Mouse (Mus musculus): Measurements from ENCODE around the gene Nme3. TPM values are rescaled to one million over a fixed set of nuclear protein-coding genes. Genes with fewer than 3 reads are reported as not detected.

The Nme3 gene
- total and polyA plus RNA-seq, 2 experiments from 2014 or later, result 74.7 to 75.7 TPM

DNA sequence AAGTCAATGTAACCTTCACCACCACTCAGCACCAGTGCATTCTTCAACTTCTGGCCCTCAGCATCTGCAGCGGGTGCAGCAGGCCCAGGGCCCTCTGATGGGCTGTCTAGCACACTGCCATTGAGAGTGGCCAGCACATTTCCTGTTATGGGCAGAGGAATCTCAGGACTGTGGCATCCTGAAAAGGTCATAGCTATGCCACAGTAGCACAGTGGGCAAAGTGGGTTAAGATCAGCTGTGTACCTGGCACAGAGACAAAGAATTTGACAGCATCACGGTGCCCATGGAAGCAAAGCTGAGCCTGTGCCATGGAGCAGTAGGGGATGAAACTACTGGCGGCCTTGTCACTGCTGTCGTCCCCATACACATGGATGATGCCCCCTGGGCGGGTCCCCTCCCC lies 2.9 kb downstream of the Nme3 start:
- Histone ChIP-seq H3K27me3 (ENCODE audit: insufficient read depth, low read length) (no peaks in the 10 kb centered on the region), H3K9me3 (ENCODE audit: low read length) (no peaks in the 10 kb centered on the region), H3K27ac (ENCODE audit: low read depth, low read length) (no peak overlapping the region), H3K4me3 (ENCODE audit: low read depth, low read length) (no peak overlapping the region), H3K36me3 (ENCODE audit: insufficient read depth) (peaks cover 67% of the 10 kb centered on the region), H3K9ac (no peak overlapping the region), H3K4me2 (ENCODE audit: low read depth) (no peak overlapping the region), H3K4me1 (ENCODE audit: insufficient read depth) (peaks cover 13% of the 10 kb centered on the region)
- ATAC-seq, result no peak
- no peak for TF ChIP-seq CTCF (IDR thresholded peaks at IDR 0.05; ENCODE audit: low read depth)
- 75% methylated on average over 5 of the region's 5 CpGs for WGBS
- no peak for DNase-seq

DNA sequence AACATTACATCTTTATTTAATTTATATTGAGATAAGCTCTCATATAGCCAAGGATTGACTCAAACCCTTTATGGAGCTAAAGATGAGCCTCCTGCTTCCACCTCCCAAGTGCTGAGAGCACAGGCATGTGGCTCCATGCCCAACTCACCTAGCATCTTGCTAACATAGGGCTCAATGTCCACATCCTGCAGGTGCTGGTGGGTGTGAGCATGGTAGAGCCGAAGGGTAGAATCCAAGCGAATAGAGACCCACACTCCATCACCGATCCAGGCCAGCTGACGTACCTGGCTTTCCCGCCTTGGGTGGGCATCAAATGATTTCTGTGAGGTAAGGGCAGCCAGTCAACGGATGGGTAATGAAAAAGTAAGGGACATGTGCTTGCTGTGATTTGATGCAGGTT lies 3.7 kb downstream of the Nme3 start:
- WGBS, result 96% methylated on average over 6 of the region's 6 CpGs
- Histone ChIP-seq H3K9me3 (ENCODE audit: low read length) (no peaks in the 10 kb centered on the region), H3K4me3 (ENCODE audit: low read depth, low read length) (no peak overlapping the region), H3K4me2 (ENCODE audit: low read depth) (no peak overlapping the region), H3K36me3 (ENCODE audit: insufficient read depth) (peaks cover 76% of the 10 kb centered on the region), H3K4me1 (ENCODE audit: insufficient read depth) (peaks cover 11% of the 10 kb centered on the region), H3K27ac (ENCODE audit: low read depth, low read length) (no peak overlapping the region), H3K27me3 (ENCODE audit: insufficient read depth, low read length) (no peaks in the 10 kb centered on the region), H3K9ac (no peak overlapping the region)
- no peak for TF ChIP-seq CTCF (IDR thresholded peaks at IDR 0.05; ENCODE audit: low read depth)
- ATAC-seq (no peak), DNase-seq (no peak)

DNA sequence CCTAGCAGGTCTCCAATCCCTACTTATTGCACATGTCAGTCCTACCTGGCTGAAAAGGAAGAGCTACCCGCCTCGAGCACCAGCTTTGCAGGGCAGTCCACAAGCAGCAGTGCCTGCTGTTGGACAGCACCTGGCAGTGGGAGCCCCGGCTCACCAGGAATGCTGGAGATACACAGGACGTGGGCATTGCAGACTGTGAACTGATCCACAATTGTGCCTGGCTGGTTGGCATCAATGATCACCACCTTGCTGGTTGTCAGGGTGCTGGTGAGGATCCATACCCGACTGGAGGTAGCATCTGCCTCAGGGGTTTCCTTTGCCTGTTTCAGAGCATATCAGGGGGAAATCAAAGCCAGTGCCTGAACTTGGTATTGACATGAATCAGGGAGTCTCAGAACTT lies 5.8 kb downstream of the Nme3 start:
- Histone ChIP-seq H3K36me3 (ENCODE audit: insufficient read depth) (peaks cover 97% of the 10 kb centered on the region), H3K27me3 (ENCODE audit: insufficient read depth, low read length) (no peaks in the 10 kb centered on the region), H3K27ac (ENCODE audit: low read depth, low read length) (no peak overlapping the region), H3K4me3 (ENCODE audit: low read depth, low read length) (no peak overlapping the region), H3K9me3 (ENCODE audit: low read length) (no peaks in the 10 kb centered on the region), H3K4me1 (ENCODE audit: insufficient read depth) (peaks cover 2% of the 10 kb centered on the region; the same call in 1 of the 2 replicates), H3K9ac (no peak overlapping the region), H3K4me2 (ENCODE audit: low read depth) (no peak overlapping the region)
- no peak for ATAC-seq
- DNase-seq, result no peak
- no peak for TF ChIP-seq CTCF (IDR thresholded peaks at IDR 0.05; ENCODE audit: low read depth)
- WGBS, result 92% methylated on average over 5 of the region's 5 CpGs

DNA sequence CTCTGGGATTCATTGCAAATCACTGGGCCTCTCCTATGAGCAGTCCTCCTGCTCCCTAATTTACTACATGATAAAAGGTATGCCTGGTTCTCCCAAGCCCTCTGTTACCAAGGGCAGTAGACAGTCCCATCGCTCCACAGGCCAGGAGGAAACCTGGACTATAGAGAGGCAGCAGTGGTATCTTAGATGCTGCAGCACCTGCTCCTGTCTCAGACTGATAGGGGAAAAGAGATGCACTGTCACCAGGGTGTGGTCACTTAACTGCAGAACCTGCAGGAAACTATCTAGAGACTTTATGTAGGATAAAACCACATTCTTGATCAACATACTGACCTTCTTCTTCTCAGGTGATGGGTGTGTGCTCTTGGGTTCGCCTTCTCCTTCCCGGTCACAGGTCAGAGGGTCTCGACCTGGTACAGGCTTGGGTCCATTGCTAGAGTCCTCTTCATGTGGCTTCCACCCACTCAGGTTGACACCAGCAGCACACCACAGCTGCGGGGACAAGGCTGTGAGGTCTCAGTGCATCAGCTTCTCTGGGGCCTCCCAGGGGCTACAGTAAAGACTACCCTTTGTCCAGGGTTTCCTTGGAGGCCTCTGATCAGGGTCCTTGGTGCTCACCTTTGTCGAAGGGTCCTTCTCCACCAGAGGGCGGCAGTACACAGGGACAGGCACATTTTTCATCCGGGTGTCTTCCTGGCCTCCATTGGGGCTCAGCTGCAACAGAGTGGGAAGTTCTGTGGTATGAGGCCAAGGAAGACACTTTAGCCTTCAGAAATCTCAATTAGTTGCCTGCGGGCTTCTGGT lies 6.6 kb downstream of the Nme3 start:
- WGBS, result 70% methylated on average over 9 of the region's 9 CpGs

DNA sequence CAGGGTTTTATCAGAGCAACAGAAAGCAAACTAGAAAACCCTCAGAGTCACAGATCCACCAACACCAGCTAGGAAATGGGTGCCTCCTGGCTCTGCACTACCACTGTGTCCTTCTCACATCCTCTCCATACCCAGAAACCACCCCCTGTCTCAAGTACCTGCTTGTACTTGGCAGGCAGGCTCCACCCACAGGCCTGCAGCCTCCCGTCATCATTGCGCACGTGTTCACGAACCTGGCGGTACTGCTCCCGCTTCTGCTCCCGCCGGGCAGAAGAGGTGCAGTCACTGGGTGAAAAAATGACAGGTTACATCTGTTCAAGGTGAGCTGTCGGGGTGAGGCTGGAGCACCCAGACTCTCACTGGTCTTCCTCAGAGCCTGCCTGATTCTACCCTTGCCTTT lies 7.5 kb downstream of the Nme3 start:
- Histone ChIP-seq H3K4me3 (ENCODE audit: low read depth, low read length) (no peak overlapping the region), H3K9me3 (ENCODE audit: low read length) (no peaks in the 10 kb centered on the region), H3K36me3 (ENCODE audit: insufficient read depth) (peaks cover 100% of the 10 kb centered on the region), H3K4me2 (ENCODE audit: low read depth) (no peak overlapping the region), H3K27ac (ENCODE audit: low read depth, low read length) (no peak overlapping the region), H3K9ac (no peak overlapping the region), H3K27me3 (ENCODE audit: insufficient read depth, low read length) (no peaks in the 10 kb centered on the region), H3K4me1 (ENCODE audit: insufficient read depth) (no peaks in the 10 kb centered on the region)
- no peak for DNase-seq
- 90% methylated on average over 9 of the region's 9 CpGs for WGBS
- no peak for ATAC-seq
- TF ChIP-seq CTCF (IDR thresholded peaks at IDR 0.05; ENCODE audit: low read depth), result no peak

More for the DNA sequence above, 6.6 kb downstream of the Nme3 start:
- H3K4me2 ChIP-seq (ENCODE audit: low read depth), result no peak overlapping the region
- TF ChIP-seq CTCF (IDR thresholded peaks at IDR 0.05; ENCODE audit: low read depth), result peak; percentile 49
- no peak overlapping the region for H3K4me3 ChIP-seq (ENCODE audit: low read depth, low read length)
- DNase-seq, result no peak
- H3K36me3 ChIP-seq (ENCODE audit: insufficient read depth), result peaks cover 100% of the 10 kb centered on the region
- no peak for ATAC-seq
- H3K9ac ChIP-seq, result no peak overlapping the region
- no peaks in the 10 kb centered on the region for H3K27me3 ChIP-seq (ENCODE audit: insufficient read depth, low read length)
- no peak overlapping the region for H3K27ac ChIP-seq (ENCODE audit: low read depth, low read length)
- no peaks in the 10 kb centered on the region for H3K9me3 ChIP-seq (ENCODE audit: low read length)
- H3K4me1 ChIP-seq (ENCODE audit: insufficient read depth), result no peaks in the 10 kb centered on the region

DNA sequence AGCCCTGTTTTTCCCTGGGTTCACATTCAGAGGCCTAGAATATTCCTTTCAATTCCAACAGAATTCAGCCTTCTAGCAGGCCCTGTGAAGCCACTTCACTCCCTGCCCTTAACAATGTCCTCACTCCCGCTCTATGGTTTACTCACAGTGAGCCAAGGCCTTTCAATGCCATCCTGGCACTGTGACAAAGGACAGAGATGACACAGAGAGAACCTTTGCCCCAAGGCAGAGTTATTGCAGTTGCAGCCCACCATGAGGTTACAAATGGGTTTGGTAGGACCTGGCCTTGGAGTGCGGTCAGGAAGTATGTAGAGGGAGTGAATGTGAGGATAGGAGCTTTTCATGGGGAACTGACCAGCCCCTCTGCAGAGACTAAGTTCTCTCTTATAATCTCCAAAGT lies 11.3 kb downstream of the Nme3 start:
- no peak overlapping the region for H3K4me2 ChIP-seq (ENCODE audit: low read depth)
- no peaks in the 10 kb centered on the region for H3K27me3 ChIP-seq (ENCODE audit: insufficient read depth, low read length)
- no peak overlapping the region for H3K4me3 ChIP-seq (ENCODE audit: low read depth, low read length)
- no peak overlapping the region for H3K9ac ChIP-seq
- 91% methylated on average over 2 of the region's 2 CpGs for WGBS
- DNase-seq (no peak), ATAC-seq (no peak)
- H3K9me3 ChIP-seq (ENCODE audit: low read length), result no peaks in the 10 kb centered on the region
- no peaks in the 10 kb centered on the region for H3K4me1 ChIP-seq (ENCODE audit: insufficient read depth)
- no peak overlapping the region for H3K27ac ChIP-seq (ENCODE audit: low read depth, low read length)
- TF ChIP-seq CTCF (IDR thresholded peaks at IDR 0.05; ENCODE audit: low read depth), result no peak
- H3K36me3 ChIP-seq (ENCODE audit: insufficient read depth), result peaks cover 99% of the 10 kb centered on the region

DNA sequence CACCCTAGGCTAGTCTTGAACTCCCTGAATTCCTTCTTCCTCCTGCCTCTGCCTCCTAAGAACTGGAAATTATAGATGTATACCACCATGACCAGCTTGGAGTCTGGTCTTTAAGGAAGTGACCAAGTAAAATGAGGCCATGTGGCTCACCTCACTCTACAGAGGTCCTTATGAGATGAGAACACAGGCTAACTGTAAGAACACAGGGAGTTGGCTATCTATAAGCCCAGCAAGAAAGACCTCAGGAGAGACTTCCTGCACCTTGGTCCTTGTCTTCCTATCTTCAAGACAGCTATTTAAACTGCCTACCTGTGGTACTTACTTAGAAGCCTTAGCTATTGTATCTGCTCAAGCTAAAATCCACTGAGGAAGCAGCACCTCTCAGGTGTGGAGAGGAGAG lies 17.7 kb downstream of the Nme3 start:
- Histone ChIP-seq H3K9me3 (ENCODE audit: low read length) (no peaks in the 10 kb centered on the region), H3K27me3 (ENCODE audit: insufficient read depth, low read length) (no peaks in the 10 kb centered on the region), H3K9ac (no peak overlapping the region), H3K4me1 (ENCODE audit: insufficient read depth) (no peaks in the 10 kb centered on the region), H3K4me2 (ENCODE audit: low read depth) (no peak overlapping the region), H3K36me3 (ENCODE audit: insufficient read depth) (peaks cover 93% of the 10 kb centered on the region), H3K27ac (ENCODE audit: low read depth, low read length) (no peak overlapping the region), H3K4me3 (ENCODE audit: low read depth, low read length) (no peak overlapping the region)
- no peak for DNase-seq
- no peak for TF ChIP-seq CTCF (IDR thresholded peaks at IDR 0.05; ENCODE audit: low read depth)
- ATAC-seq, result no peak
